Mouse (Mus musculus) lung, embryonic 14.5 days (tissue): ENCODE measurements around the gene Erf. TPM values are rescaled to one million over a fixed set of nuclear protein-coding genes. Genes with fewer than 3 reads are reported as not detected.
A peak's percentile ranks its signal among the peaks of the same experiment; 100 is the strongest.
"Not testable (repeated sequence)": the region's sequence is repeated elsewhere in the genome, so short reads cannot be mapped to it uniquely, and the experiment has no call there.

Source experiments
- ATAC-seq: fragments of 200-750 bp; cut with Nextera tagmentation; 2 replicates; pipeline ENCODE4 v1.8.0; 2017; ENCODE audit warnings: mild to moderate bottlenecking, moderate TSS enrichment, moderate library complexity; ENCODE audit not compliant: insufficient read depth
- DNase-seq: peaks from one replicate; pipeline ENCODE4 v3.0.0-alpha.2; 2015
- H3K27ac ChIP-seq: fragments of 300-500 bp; sonication (generic); 2 replicates; pipeline ENCODE4 v1.5.1; 2014; ENCODE audit warnings: low read depth, mild to moderate bottlenecking, moderate library complexity
- H3K27me3 ChIP-seq: fragments of 300-500 bp; sonication (generic); 2 replicates; pipeline ENCODE4 v1.6.1; 2014; ENCODE audit warnings: low read length, control low read depth; ENCODE audit not compliant: insufficient read depth
- H3K36me3 ChIP-seq: fragments of 300-500 bp; sonication (generic); 2 replicates; pipeline ENCODE4 v1.6.1; 2014; ENCODE audit warnings: control low read depth; ENCODE audit not compliant: insufficient read depth
- H3K4me1 ChIP-seq: fragments of 300-500 bp; sonication (generic); 2 replicates; pipeline ENCODE4 v1.6.1; 2014; ENCODE audit warnings: antibody characterized with exemption, control low read depth; ENCODE audit not compliant: insufficient read depth
- H3K4me2 ChIP-seq: fragments of 300-500 bp; sonication (generic); 2 replicates; pipeline ENCODE4 v1.6.1; 2014; ENCODE audit warnings: mild to moderate bottlenecking
- H3K4me3 ChIP-seq: fragments of 300-500 bp; sonication (generic); 2 replicates; pipeline ENCODE4 v1.5.1; 2014; ENCODE audit warnings: low read depth, low read length
- H3K9ac ChIP-seq: fragments of 300-500 bp; sonication (generic); 2 replicates; pipeline ENCODE4 v1.6.1; 2014
- H3K9me3 ChIP-seq: fragments of 300-500 bp; sonication (generic); 2 replicates; pipeline ENCODE4 v1.6.1; 2016; ENCODE audit warnings: low read depth, low read length, control low read depth
- CTCF ChIP-seq: IDR thresholded peaks from 2 replicates; pipeline ENCODE4 v1.5.1; 2016; ENCODE audit warnings: antibody characterized with exemption, low read depth
- WGBS: fragments of 180-500 bp; shearing (Covaris S2); extraction: QIAGEN DNeasy Blood & Tissue Kit; methylation state at CpG from one replicate; pipeline ENCODE4 v1.1.7; 2014; 5-methylcytosine and 5-hydroxymethylcytosine counted together
- polyA plus RNA-seq: library from polyadenylated mRNA; unstranded; fragments of >200 nt; fragmentation: Nextera tagmentation; extraction: Ambion mirVana; gene quantifications from 2 replicates; pipeline ENCODE4 v1.2.1, GENCODE M21; 2014

Gene Erf
- polyA plus RNA-seq, 1 experiment from 2014 or later = 26.6 TPM

DNA sequence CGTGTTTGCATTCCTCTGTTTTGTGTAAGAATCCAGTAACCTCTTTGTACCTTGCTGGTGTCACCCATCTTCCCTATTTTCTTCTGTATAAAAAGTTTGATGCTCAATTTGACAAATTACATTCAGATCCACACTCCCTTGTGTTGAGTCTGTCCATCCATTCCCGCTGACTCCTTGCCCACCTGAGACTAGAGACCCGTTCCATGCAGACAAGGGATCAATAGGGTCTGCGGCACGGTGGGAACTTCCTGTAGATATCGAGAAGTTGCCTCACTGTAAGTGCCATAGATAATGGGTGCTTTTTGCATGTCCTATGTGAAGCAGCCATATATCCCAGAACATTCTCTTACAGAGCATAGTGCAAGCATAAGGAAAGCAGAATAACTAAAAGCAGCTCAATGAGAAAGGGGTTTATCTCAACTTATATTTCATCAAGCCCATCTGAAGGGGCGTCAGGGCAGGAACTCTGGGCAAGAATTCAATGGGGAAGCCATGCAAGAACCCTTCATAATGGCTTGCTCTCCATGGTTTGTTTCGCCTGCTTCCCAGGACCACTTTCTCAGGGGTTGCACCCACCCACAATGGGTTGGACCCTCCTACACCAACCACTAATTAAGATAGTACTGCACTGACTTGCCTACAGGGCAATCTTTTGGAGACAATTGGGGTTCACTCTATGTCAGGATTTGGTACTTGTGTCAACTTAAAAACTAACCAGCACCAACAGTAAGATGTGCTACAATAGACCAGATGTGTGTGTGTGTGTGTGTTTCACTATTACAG, 15.8 kb upstream of the Erf start:
- TF ChIP-seq CTCF = no peak
- no peak overlapping the region; the same call in 1 of the 2 replicates for H3K4me3 ChIP-seq
- 84% methylated on average over 8 of the region's 8 CpGs for WGBS

GRCm38 (mm10) chr7:25265743-25266142, 15.2 kb upstream of the Erf start:
- H3K36me3 ChIP-seq = not testable (repeated sequence)
- WGBS = 82% methylated on average over 5 of the region's 5 CpGs

More for the DNA sequence above, 15.8 kb upstream of the Erf start:
- peaks cover 5% of the 10 kb centered on the region; the same call in 1 of the 2 replicates for H3K36me3 ChIP-seq
- H3K27ac ChIP-seq = no peak overlapping the region
- DNase-seq = no peak
- ATAC-seq = no peak
- H3K4me1 ChIP-seq = peaks cover 12% of the 10 kb centered on the region; the same call in 1 of the 2 replicates
- H3K9ac ChIP-seq = no peak overlapping the region
- H3K9me3 ChIP-seq = no peaks in the 10 kb centered on the region
- H3K4me2 ChIP-seq = peak overlapping the region; percentile 67
- no peaks in the 10 kb centered on the region for H3K27me3 ChIP-seq

DNA sequence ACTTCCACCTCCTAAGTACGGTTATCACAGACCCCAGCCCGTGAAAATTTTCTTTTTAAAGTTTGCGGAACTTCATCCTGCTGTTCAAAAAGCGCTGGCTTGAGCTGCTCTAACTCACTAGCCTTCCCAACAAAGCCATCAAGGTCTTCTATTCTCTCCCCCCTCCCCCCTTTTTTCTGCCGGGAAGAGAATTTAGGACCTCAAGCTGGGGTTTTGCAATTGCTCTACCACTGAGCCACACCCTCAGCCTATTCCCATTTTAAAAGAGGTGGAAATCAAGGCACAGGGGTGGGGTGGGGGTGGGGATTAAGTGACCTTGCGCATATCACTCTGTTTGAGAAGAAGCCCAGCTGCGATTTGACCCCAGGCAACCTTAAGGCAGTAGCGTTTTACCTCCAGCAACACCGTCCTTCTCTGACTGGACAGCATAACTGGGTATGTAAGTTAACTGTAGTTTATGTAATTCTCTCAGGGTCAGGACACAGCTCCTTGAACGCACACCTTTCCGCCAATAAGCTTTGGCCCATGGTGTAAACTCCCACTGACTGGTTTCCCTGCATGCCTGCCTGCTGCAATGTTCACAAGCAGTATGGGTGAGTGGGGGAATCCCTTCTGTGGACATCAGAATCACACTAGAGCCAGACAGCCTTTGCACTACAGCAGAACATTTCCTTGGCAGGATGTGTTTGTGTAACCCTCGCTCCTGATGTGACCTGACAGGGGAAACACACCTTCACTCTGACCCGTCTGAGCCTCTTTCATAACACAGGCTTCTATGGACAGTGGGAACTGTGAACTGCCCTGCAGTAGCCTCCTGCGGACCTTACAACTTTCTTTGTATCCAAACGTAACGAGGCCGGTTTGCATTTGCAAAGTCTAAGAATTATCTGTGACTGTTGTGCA, 13.7 kb upstream of the Erf start:
- Histone ChIP-seq H3K9ac (no peak overlapping the region), H3K4me2 (no peak overlapping the region), H3K36me3 (no peaks in the 10 kb centered on the region), H3K27ac (no peak overlapping the region), H3K4me1 (peaks cover 6% of the 10 kb centered on the region; the same call in 1 of the 2 replicates), H3K4me3 (no peak overlapping the region), H3K27me3 (no peaks in the 10 kb centered on the region), H3K9me3 (no peaks in the 10 kb centered on the region)
- no peak for TF ChIP-seq CTCF
- DNase-seq = no peak
- 28% methylated on average over 17 of the region's 17 CpGs for WGBS
- no peak for ATAC-seq

More at GRCm38 (mm10) chr7:25265743-25266142, 15.2 kb upstream of the Erf start:
- ATAC-seq, H3K27ac ChIP-seq, H3K4me2 ChIP-seq, H3K9ac ChIP-seq, DNase-seq, H3K9me3 ChIP-seq, H3K4me3 ChIP-seq, H3K27me3 ChIP-seq: not testable (repeated sequence)
- peaks cover 12% of the 10 kb centered on the region; the same call in 1 of the 2 replicates for H3K4me1 ChIP-seq

GRCm38 (mm10) chr7:25261896-25262295, 11.3 kb upstream of the Erf start:
- no peak overlapping the region for H3K4me2 ChIP-seq
- no peak overlapping the region for H3K4me3 ChIP-seq
- 75% methylated on average over 1 of the region's 1 CpGs for WGBS
- TF ChIP-seq CTCF = no peak
- no peaks in the 10 kb centered on the region for H3K9me3 ChIP-seq
- H3K9ac ChIP-seq = no peak overlapping the region
- no peaks in the 10 kb centered on the region for H3K36me3 ChIP-seq
- peaks cover 4% of the 10 kb centered on the region; the same call in 1 of the 2 replicates for H3K4me1 ChIP-seq
- H3K27ac ChIP-seq = no peak overlapping the region
- ATAC-seq (no peak), DNase-seq (no peak)
- H3K27me3 ChIP-seq = no peaks in the 10 kb centered on the region

DNA sequence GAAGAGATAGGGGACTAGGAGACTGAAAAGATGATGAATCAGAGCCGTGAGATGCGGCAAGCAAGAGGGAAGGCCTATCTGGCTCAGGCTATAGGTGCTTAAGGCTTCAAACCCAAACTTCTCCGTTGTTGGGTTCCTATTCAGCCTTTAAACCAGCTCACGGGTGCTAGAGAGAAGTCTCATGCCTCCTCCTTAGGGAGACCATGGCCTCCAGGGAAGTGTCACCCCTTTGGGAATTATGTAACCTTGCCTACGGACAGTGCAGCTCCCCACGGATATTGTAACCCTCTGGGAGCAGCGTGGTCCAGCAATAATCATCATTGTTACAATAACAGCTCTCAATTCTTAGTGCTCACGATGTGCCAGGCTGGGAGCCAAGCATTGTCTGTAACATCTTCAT, 1.3 kb upstream of the Erf start:
- Histone ChIP-seq H3K4me3 (peak overlapping the region; percentile 98), H3K36me3 (no peaks in the 10 kb centered on the region), H3K9ac (peak overlapping the region; percentile 95), H3K27me3 (no peaks in the 10 kb centered on the region), H3K27ac (peak overlapping the region; percentile 99), H3K9me3 (no peaks in the 10 kb centered on the region), H3K4me2 (peak overlapping the region; percentile 99), H3K4me1 (peaks cover 11% of the 10 kb centered on the region; the same call in 1 of the 2 replicates)
- ATAC-seq = no peak
- TF ChIP-seq CTCF = no peak
- WGBS = 18% methylated on average over 8 of the region's 8 CpGs
- DNase-seq = no peak

DNA sequence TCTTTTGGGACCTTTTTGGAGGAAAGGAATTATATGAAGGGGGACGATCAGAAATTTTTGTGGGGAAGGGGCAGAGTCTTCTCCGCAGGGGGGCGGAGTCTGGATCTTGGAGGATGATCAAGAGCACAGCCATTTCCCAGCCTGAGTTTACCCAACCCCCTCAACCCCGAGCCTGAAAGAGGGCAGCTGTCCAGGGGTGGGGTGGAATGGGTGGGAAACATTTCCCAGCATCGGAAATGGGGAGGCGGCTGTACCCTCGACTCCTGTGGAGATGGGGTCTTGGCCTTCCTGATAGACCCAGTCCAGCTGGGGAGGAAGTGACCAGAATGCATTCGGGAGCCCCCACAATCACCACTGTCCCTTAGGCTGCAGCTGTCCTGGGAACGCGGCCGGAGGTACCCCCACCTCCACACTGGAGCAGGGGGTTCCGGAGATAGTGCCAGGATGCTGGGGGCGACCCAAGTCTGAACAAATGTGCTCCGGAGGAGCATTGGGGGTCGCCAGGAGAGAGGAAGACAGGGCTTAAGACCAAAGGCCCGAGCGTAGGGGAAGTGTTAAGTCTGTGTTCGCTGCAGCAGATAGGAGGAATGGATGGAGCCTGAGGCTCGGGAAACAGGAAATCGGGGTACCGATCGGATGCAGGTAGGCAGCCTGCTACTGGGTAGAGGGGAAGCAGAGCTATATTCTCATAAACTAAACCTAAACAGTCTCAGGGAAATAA, 670 bp upstream of the Erf start:
- H3K27ac ChIP-seq = peak overlapping the region; percentile 99
- ATAC-seq (peak; percentile 55), DNase-seq (peak; percentile 92)
- H3K27me3 ChIP-seq = no peaks in the 10 kb centered on the region
- H3K4me1 ChIP-seq = peaks cover 17% of the 10 kb centered on the region
- WGBS = 1% methylated on average over 22 of the region's 22 CpGs
- peak overlapping the region; percentile 95 for H3K9ac ChIP-seq
- H3K4me2 ChIP-seq = peak overlapping the region; percentile 99
- TF ChIP-seq CTCF = no peak
- H3K9me3 ChIP-seq = no peaks in the 10 kb centered on the region
- peak overlapping the region; percentile 98 for H3K4me3 ChIP-seq
- no peaks in the 10 kb centered on the region for H3K36me3 ChIP-seq
